Mouse (Mus musculus) forebrain, postnatal 0 days (tissue): ENCODE results near the gene Clrn2. TPM values are rescaled to one million over a fixed set of nuclear protein-coding genes. Genes with fewer than 3 reads are reported as not detected.

Experiments used
- ATAC-seq: fragments of 200-750 bp; cut with Nextera tagmentation; 2 replicates; pipeline ENCODE4 v1.8.0; 2017; ENCODE audit warnings: mild to moderate bottlenecking, moderate library complexity
- DNase-seq: peaks from one replicate; pipeline ENCODE4 v3.0.0-alpha.2; 2015
- H3K27ac ChIP-seq: fragments of 300-500 bp; sonication (generic); 2 replicates; pipeline ENCODE4 v1.5.1; 2014; ENCODE audit warnings: low read depth, mild to moderate bottlenecking, antibody characterized with exemption, low read length, moderate library complexity, mixed read lengths
- H3K27me3 ChIP-seq: fragments of 300-500 bp; sonication (generic); 2 replicates; pipeline ENCODE4 v1.6.1; 2014; ENCODE audit warnings: mild to moderate bottlenecking, low read length, mixed read lengths; ENCODE audit not compliant: insufficient read depth
- H3K36me3 ChIP-seq: fragments of 300-500 bp; sonication (generic); 2 replicates; pipeline ENCODE4 v1.6.1; 2014; ENCODE audit warnings: mild to moderate bottlenecking, moderate library complexity; ENCODE audit not compliant: insufficient read depth
- H3K4me1 ChIP-seq: fragments of 300-500 bp; sonication (generic); 2 replicates; pipeline ENCODE4 v1.6.1; 2014; ENCODE audit warnings: antibody characterized with exemption; ENCODE audit not compliant: insufficient read depth
- H3K4me2 ChIP-seq: fragments of 300-500 bp; sonication (generic); 2 replicates; pipeline ENCODE4 v1.6.1; 2014; ENCODE audit warnings: low read depth, mild to moderate bottlenecking, moderate library complexity
- H3K4me3 ChIP-seq: fragments of 300-500 bp; sonication (generic); 2 replicates; pipeline ENCODE4 v1.5.1; 2014; ENCODE audit warnings: low read depth, low read length, mixed read lengths
- H3K9ac ChIP-seq: fragments of 300-500 bp; sonication (generic); 2 replicates; pipeline ENCODE4 v1.6.1; 2014; ENCODE audit warnings: mild to moderate bottlenecking
- H3K9me3 ChIP-seq: fragments of 300-500 bp; sonication (generic); 2 replicates; pipeline ENCODE4 v1.6.1; 2016; ENCODE audit warnings: low read length
- CTCF ChIP-seq: sonication (generic); IDR thresholded peaks from 2 replicates; pipeline ENCODE4 v1.5.1; 2016; ENCODE audit warnings: antibody characterized with exemption, control low read depth, low read depth
- WGBS: fragments of 180-500 bp; shearing (Covaris S2); extraction: QIAGEN DNeasy Blood & Tissue Kit; methylation state at CpG from one replicate; pipeline ENCODE4 v1.1.7; 2014; 5-methylcytosine and 5-hydroxymethylcytosine counted together
- polyA plus RNA-seq: library from polyadenylated mRNA; unstranded; fragments of >200 nt; fragmentation: Nextera tagmentation; extraction: Ambion mirVana; gene quantifications from 2 replicates; pipeline ENCODE4 v1.2.1, GENCODE M21; 2015
- total RNA-seq: library from RNA; depleted of rRNA; stranded (reverse); fragments of >200 nt; gene quantifications from 2 replicates; pipeline ENCODE4 v1.2.3, GENCODE M21; 2014; rRNA removed

Gene Clrn2
- total RNA-seq = not detected in 2 replicates
- not detected in 2 replicates for polyA plus RNA-seq

- H3K4me1 ChIP-seq = 0 out of 2 replicates have a peak, but pooled peaks cover 9% of the 10 kb centered on the region
- no peak within 1 kb of the TSS for H3K4me3 ChIP-seq
- H3K9ac ChIP-seq = no peak within 1 kb of the TSS
- H3K27me3 ChIP-seq = no peaks in the 10 kb centered on the region
- no peak within 1 kb of the TSS for H3K4me2 ChIP-seq
- no peak within 1 kb of the TSS for H3K27ac ChIP-seq
- DNase-seq (no peak), ATAC-seq (no peak)
- no peaks in the 10 kb centered on the region for H3K36me3 ChIP-seq
- 65% methylated on average over 6 of the region's 6 CpGs for WGBS
- H3K9me3 ChIP-seq = no peaks in the 10 kb centered on the region
- TF ChIP-seq CTCF = no peak
Observed at GRCm38 (mm10) chr5:45453451-45453850, at the start of gene Clrn2. TSS of gene Clrn2 (plus strand) at chr5:45453751.

- H3K27me3 ChIP-seq = no peaks in the 10 kb centered on the region
- H3K9me3 ChIP-seq = no peaks in the 10 kb centered on the region
- H3K36me3 ChIP-seq = no peaks in the 10 kb centered on the region
- H3K4me2 ChIP-seq = no peak overlapping the region
- TF ChIP-seq CTCF = no peak
- DNase-seq (no peak), ATAC-seq (no peak)
- H3K27ac ChIP-seq = no peak overlapping the region
- WGBS = 67% methylated on average over 2 of the region's 2 CpGs
- no peak overlapping the region for H3K9ac ChIP-seq
- H3K4me3 ChIP-seq = no peak overlapping the region
- H3K4me1 ChIP-seq = no peaks in the 10 kb centered on the region
Observed at GRCm38 (mm10) chr5:45406129-45406528, 47.4 kb upstream of the Clrn2 start.

GRCm38 (mm10) chr5:45416478-45416877, 37.1 kb upstream of the Clrn2 start:
- Histone ChIP-seq H3K4me2 (no peak overlapping the region), H3K36me3 (no peaks in the 10 kb centered on the region), H3K9me3 (no peaks in the 10 kb centered on the region), H3K9ac (no peak overlapping the region), H3K4me1 (no peaks in the 10 kb centered on the region), H3K27me3 (no peaks in the 10 kb centered on the region), H3K4me3 (no peak overlapping the region), H3K27ac (no peak overlapping the region)
- DNase-seq = no peak
- ATAC-seq = no peak
- no peak for TF ChIP-seq CTCF
- WGBS = 93% methylated on average over 3 of the region's 3 CpGs

GRCm38 (mm10) chr5:45417859-45418443, 35.6 kb upstream of the Clrn2 start:
- no peak overlapping the region for H3K9ac ChIP-seq
- no peaks in the 10 kb centered on the region for H3K4me1 ChIP-seq
- no peaks in the 10 kb centered on the region for H3K27me3 ChIP-seq
- DNase-seq = no peak
- WGBS = 83% methylated on average over 3 of the region's 3 CpGs
- no peaks in the 10 kb centered on the region for H3K9me3 ChIP-seq
- no peak overlapping the region for H3K4me2 ChIP-seq
- H3K36me3 ChIP-seq = no peaks in the 10 kb centered on the region
- H3K27ac ChIP-seq = no peak overlapping the region
- no peak for TF ChIP-seq CTCF
- ATAC-seq = no peak
- no peak overlapping the region for H3K4me3 ChIP-seq

- WGBS = 77% methylated on average over 10 of the region's 10 CpGs
Observed at GRCm38 (mm10) chr5:45419841-45420638, 33.5 kb upstream of the Clrn2 start.

GRCm38 (mm10) chr5:45421881-45422844, 31.4 kb upstream of the Clrn2 start:
- no peak overlapping the region for H3K27ac ChIP-seq
- no peak overlapping the region for H3K9ac ChIP-seq
- WGBS = 80% methylated on average over 12 of the region's 12 CpGs
- DNase-seq (no peak), ATAC-seq (no peak)
- H3K36me3 ChIP-seq = no peaks in the 10 kb centered on the region
- no peak overlapping the region for H3K4me3 ChIP-seq
- no peak for TF ChIP-seq CTCF
- no peaks in the 10 kb centered on the region for H3K9me3 ChIP-seq
- H3K4me2 ChIP-seq = no peak overlapping the region
- no peaks in the 10 kb centered on the region for H3K27me3 ChIP-seq
- no peaks in the 10 kb centered on the region for H3K4me1 ChIP-seq

More at GRCm38 (mm10) chr5:45419841-45420638, 33.5 kb upstream of the Clrn2 start:
- Histone ChIP-seq H3K9me3 (no peaks in the 10 kb centered on the region), H3K27ac (no peak overlapping the region), H3K4me2 (no peak overlapping the region), H3K27me3 (no peaks in the 10 kb centered on the region), H3K9ac (no peak overlapping the region), H3K36me3 (no peaks in the 10 kb centered on the region), H3K4me3 (no peak overlapping the region), H3K4me1 (no peaks in the 10 kb centered on the region)
- ATAC-seq (no peak), DNase-seq (no peak)
- TF ChIP-seq CTCF = peak; percentile 45
